Comparison of ENCODE assay signal across 8 mouse cellular contexts in genomic region chr2:26300161-26300807, GRCm38 (mm10). TPM values are rescaled to one million over a fixed set of nuclear protein-coding genes. Genes with fewer than 3 reads are reported as not detected.
DNase-seq lines count a peak whose midpoint lies in the region; ATAC-seq and TF ChIP-seq lines count a peak whose summit lies in the region.

No protein-coding gene starts in this region.

- no peak overlapping the region for H3K27ac ChIP-seq in liver, embryonic 12.5 days
- peak overlapping the region; percentile 58 for H3K27ac ChIP-seq in cerebellum, adult 2 months (ENCODE audit: insufficient read depth, low read length)
- H3K27ac ChIP-seq in hindbrain, embryonic 12.5 days, result 0 out of 2 replicates have a peak overlapping the region, but pooled peaks have one; percentile 88
- peak overlapping the region; percentile 91 for H3K27ac ChIP-seq in midbrain, embryonic 16.5 days (ENCODE audit: low read length)
- no peak overlapping the region for H3K27ac ChIP-seq in thymus, adult 2 months (ENCODE audit: control insufficient read depth, insufficient read depth, low read length)

- H3K27me3 ChIP-seq in liver, embryonic 12.5 days (replicated peaks), result peaks cover 42% of the 10 kb centered on the region
- H3K27me3 ChIP-seq in cerebellum, adult 2 months (ENCODE audit: control insufficient read depth, insufficient read depth, low read length), result no peaks in the 10 kb centered on the region
- no peaks in the 10 kb centered on the region; the same call in 1 of the 2 replicates for H3K27me3 ChIP-seq in hindbrain, embryonic 12.5 days
- no peaks in the 10 kb centered on the region for H3K27me3 ChIP-seq in midbrain, embryonic 16.5 days (ENCODE audit: control insufficient read depth, insufficient read depth, low read depth, low read length)
- H3K27me3 ChIP-seq in thymus, adult 2 months (ENCODE audit: control insufficient read depth, insufficient read depth, low read length), result no peaks in the 10 kb centered on the region

- H3K4me2 ChIP-seq in liver, embryonic 12.5 days, result no peak overlapping the region
- no peak overlapping the region for H3K4me2 ChIP-seq in hindbrain, embryonic 12.5 days (replicated peaks)
- no peak overlapping the region for H3K4me2 ChIP-seq in midbrain, embryonic 16.5 days (ENCODE audit: low read length)

- no peak for TF ChIP-seq POLR2A in cerebellum, adult 2 months (IDR thresholded peaks at IDR 0.05; ENCODE audit: borderline replicate concordance, insufficient read depth, low read length)
- TF ChIP-seq POLR2A in thymus, adult 2 months (IDR thresholded peaks at IDR 0.05; ENCODE audit: control insufficient read depth, extremely low read depth, insufficient read depth, low read length, poor library complexity), result no peak

- no peak overlapping the region for H3K9ac ChIP-seq in liver, embryonic 12.5 days
- H3K9ac ChIP-seq in hindbrain, embryonic 12.5 days, result no peak overlapping the region; the same call in 1 of the 2 replicates
- peak overlapping the region; percentile 31; the same call in 1 of the 2 replicates for H3K9ac ChIP-seq in midbrain, embryonic 16.5 days (ENCODE audit: low read depth, low read length)

- no peaks in the 10 kb centered on the region for H3K9me3 ChIP-seq in liver, embryonic 12.5 days (replicated peaks)
- H3K9me3 ChIP-seq in hindbrain, embryonic 12.5 days (replicated peaks), result no peaks in the 10 kb centered on the region
- no peaks in the 10 kb centered on the region for H3K9me3 ChIP-seq in midbrain, embryonic 16.5 days (replicated peaks; ENCODE audit: control insufficient read depth, low read length, poor library complexity, severe bottlenecking)

- peaks cover 9% of the 10 kb centered on the region; the same call in 1 of the 2 replicates for H3K4me1 ChIP-seq in liver, embryonic 12.5 days
- H3K4me1 ChIP-seq in cerebellum, adult 2 months (ENCODE audit: control insufficient read depth, insufficient read depth, low read length), result peaks cover 35% of the 10 kb centered on the region
- H3K4me1 ChIP-seq in hindbrain, embryonic 12.5 days, result peaks cover 47% of the 10 kb centered on the region
- peaks cover 29% of the 10 kb centered on the region for H3K4me1 ChIP-seq in midbrain, embryonic 16.5 days (ENCODE audit: control insufficient read depth, insufficient read depth, low read length)
- peaks cover 3% of the 10 kb centered on the region; the same call in 1 of the 2 replicates for H3K4me1 ChIP-seq in thymus, adult 2 months (replicated peaks; ENCODE audit: control insufficient read depth, insufficient read depth, low read length)

- no peak overlapping the region for H3K4me3 ChIP-seq in liver, embryonic 12.5 days
- H3K4me3 ChIP-seq in cerebellum, adult 2 months (replicated peaks; ENCODE audit: insufficient read depth, low read depth, low read length), result no peak overlapping the region
- no peak overlapping the region for H3K4me3 ChIP-seq in hindbrain, embryonic 12.5 days
- no peak overlapping the region for H3K4me3 ChIP-seq in midbrain, embryonic 16.5 days (ENCODE audit: low read depth, low read length)
- no peak overlapping the region for H3K4me3 ChIP-seq in thymus, adult 2 months (ENCODE audit: control insufficient read depth, insufficient read depth, low read length)

- 38% methylated on average over 5 of the region's 5 CpGs for WGBS in liver, embryonic 12.5 days (ENCODE audit: insufficient replicate concordance)
- WGBS in cerebellum, adult 2 months, result 6% methylated on average over 5 of the region's 5 CpGs
- 41% methylated on average over 5 of the region's 5 CpGs for WGBS in hindbrain, embryonic 12.5 days
- 44% methylated on average over 5 of the region's 5 CpGs for WGBS in midbrain, embryonic 16.5 days
- WGBS in thymus, adult 2 months, result 90% methylated on average over 5 of the region's 5 CpGs

- H3K36me3 ChIP-seq in liver, embryonic 12.5 days, result no peaks in the 10 kb centered on the region
- H3K36me3 ChIP-seq in hindbrain, embryonic 12.5 days, result no peaks in the 10 kb centered on the region
- H3K36me3 ChIP-seq in midbrain, embryonic 16.5 days (ENCODE audit: control insufficient read depth, insufficient read depth, low read length), result no peaks in the 10 kb centered on the region
- H3K36me3 ChIP-seq in thymus, adult 2 months (ENCODE audit: control insufficient read depth, insufficient read depth, low read length), result no peaks in the 10 kb centered on the region

- ATAC-seq in liver, embryonic 12.5 days, result no peak
- no peak for ATAC-seq in hindbrain, embryonic 12.5 days (ENCODE audit: low FRiP score)
- ATAC-seq in midbrain, embryonic 16.5 days, result 0 out of 2 replicates have a peak, but pooled peaks have one; percentile 4

- peak; percentile 17 for DNase-seq in liver
- peak; percentile 44 to 68 for DNase-seq in cerebellum, adult 2 months
- no peak for DNase-seq in gastrocnemius, postnatal 25 days
- DNase-seq in thymus, adult 2 months, result no peak
- DNase-seq in spleen, postnatal 36 days (ENCODE audit: low spot score in 2 of 2), result no peak

- TF ChIP-seq CTCF in cerebellum, adult 2 months (IDR thresholded peaks at IDR 0.05; ENCODE audit: borderline replicate concordance, insufficient read depth, low read depth, low read length), result no peak
- no peak for TF ChIP-seq CTCF in thymus, adult 2 months (IDR thresholded peaks at IDR 0.05; ENCODE audit: borderline replicate concordance, control insufficient read depth, extremely low read depth, insufficient read depth, low read length, poor library complexity)

RNA-seq across cellular contexts. Expression of gene Ccdc187, which starts 5.9 kb away (rescaled TPM):
- polyA plus RNA-seq in liver, embryonic 12.5 days (2016; fragmentation: Nextera tagmentation; extraction: Ambion mirVana), result 0.01 and 0.02 TPM in 2 replicates
- polyA plus RNA-seq in cerebellum, adult 2 months (2012; rRNA removed), result 2.7 and 3.0 TPM in 2 replicates
- polyA plus RNA-seq in hindbrain, embryonic 12.5 days (2016; fragmentation: Nextera tagmentation; extraction: Ambion mirVana), result 0.31 and 0.37 TPM in 2 replicates
- polyA plus RNA-seq in midbrain, embryonic 16.5 days (2015; fragmentation: Nextera tagmentation; extraction: Ambion mirVana), result 0.21 and 0.29 TPM in 2 replicates
- under 1 TPM in 1 of 2 experiments, not detected in 1; 0.03 TPM for total RNA-seq in gastrocnemius, postnatal 25 days (2021)
- polyA plus RNA-seq in thymus, adult 2 months (2012; rRNA removed), result 0.19 and 0.23 TPM in 2 replicates

RNA-seq across cellular contexts. Expression of gene Gpsm1, which starts 15.0 kb away (rescaled TPM):
- polyA plus RNA-seq in liver, embryonic 12.5 days (2016; fragmentation: Nextera tagmentation; extraction: Ambion mirVana), result 8.1 and 8.6 TPM in 2 replicates
- 126 and 137 TPM in 2 replicates for polyA plus RNA-seq in cerebellum, adult 2 months (2012; rRNA removed)
- 125 and 133 TPM in 2 replicates for polyA plus RNA-seq in hindbrain, embryonic 12.5 days (2016; fragmentation: Nextera tagmentation; extraction: Ambion mirVana)
- 182 and 188 TPM in 2 replicates for polyA plus RNA-seq in midbrain, embryonic 16.5 days (2015; fragmentation: Nextera tagmentation; extraction: Ambion mirVana)
- total RNA-seq in gastrocnemius, postnatal 25 days (2021), result 1 to 10 TPM; 3.1 TPM
- polyA plus RNA-seq in thymus, adult 2 months (2012; rRNA removed), result 39.7 and 57.7 TPM in 2 replicates

RNA-seq across cellular contexts. Expression of gene Dnlz, which starts 51.6 kb away (rescaled TPM):
- 16.1 and 17.0 TPM in 2 replicates for polyA plus RNA-seq in liver, embryonic 12.5 days (2016; fragmentation: Nextera tagmentation; extraction: Ambion mirVana)
- 32.6 and 34.9 TPM in 2 replicates for polyA plus RNA-seq in cerebellum, adult 2 months (2012; rRNA removed)
- polyA plus RNA-seq in hindbrain, embryonic 12.5 days (2016; fragmentation: Nextera tagmentation; extraction: Ambion mirVana), result 33.2 and 34.7 TPM in 2 replicates
- polyA plus RNA-seq in midbrain, embryonic 16.5 days (2015; fragmentation: Nextera tagmentation; extraction: Ambion mirVana), result 24.7 and 27.2 TPM in 2 replicates
- total RNA-seq in gastrocnemius, postnatal 25 days (2021), result 10 to 100 TPM; 18.3 to 18.7 TPM
- 31.5 and 32.0 TPM in 2 replicates for polyA plus RNA-seq in thymus, adult 2 months (2012; rRNA removed)

Comparison
In these comparisons a context has a peak if more than half of its experiments do, and no peak if none do; other contexts are left out.
1. DNase-seq: peak in liver (single experiment) and cerebellum, adult 2 months (2 of 2); none in gastrocnemius, postnatal 25 days (single experiment), thymus, adult 2 months (single experiment) and spleen, postnatal 36 days (0 of 2).
2. H3K27ac ChIP-seq: peak in cerebellum, adult 2 months (single experiment), hindbrain, embryonic 12.5 days (single experiment) and midbrain, embryonic 16.5 days (single experiment); none in liver, embryonic 12.5 days (single experiment) and thymus, adult 2 months (single experiment).